Mouse (Mus musculus) testis, postnatal 10 days (tissue): Measurements from ENCODE around the gene Gmfg.

ENCODE experiments used
- DNase-seq: peaks from one replicate; pipeline ENCODE4 v3.0.0; 2021; ENCODE audit warnings: low spot score

Gene Gmfg

DNA sequence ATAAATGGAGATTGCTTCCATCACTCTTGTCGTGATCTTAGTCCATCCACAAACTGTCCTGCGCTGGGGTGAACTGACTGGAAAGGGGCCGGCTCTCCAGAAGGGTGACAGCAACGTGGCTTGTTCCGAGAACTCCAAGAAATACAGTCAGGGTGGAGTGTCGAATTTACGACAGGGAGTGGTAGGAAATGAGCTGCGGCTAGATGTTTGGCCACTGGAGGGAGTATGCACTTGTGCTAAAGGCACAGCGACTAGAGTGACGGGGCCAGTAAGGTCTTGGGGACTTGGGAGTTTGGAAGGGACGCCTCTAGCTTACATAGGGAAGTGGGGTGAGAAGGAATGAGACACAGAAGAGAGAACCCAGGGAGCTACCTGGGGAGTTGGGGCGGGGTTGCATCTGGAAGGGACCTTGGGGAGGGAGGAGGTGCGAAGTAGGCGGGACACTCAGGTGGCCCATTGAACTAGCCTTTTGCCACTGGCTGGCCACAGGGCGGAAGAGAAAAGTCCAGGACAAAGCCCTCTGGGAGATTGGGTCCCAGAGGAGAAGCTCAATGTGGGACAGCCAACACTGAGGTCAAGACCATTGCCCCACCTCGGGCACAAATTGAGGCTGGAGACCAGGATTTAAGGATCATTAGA, at the start of gene Gmfg:
Gene Gmfg, plus strand, starts transcription at position 516 of the 639 bp plus-strand sequence.
- peak; percentile 77 for DNase-seq

DNA sequence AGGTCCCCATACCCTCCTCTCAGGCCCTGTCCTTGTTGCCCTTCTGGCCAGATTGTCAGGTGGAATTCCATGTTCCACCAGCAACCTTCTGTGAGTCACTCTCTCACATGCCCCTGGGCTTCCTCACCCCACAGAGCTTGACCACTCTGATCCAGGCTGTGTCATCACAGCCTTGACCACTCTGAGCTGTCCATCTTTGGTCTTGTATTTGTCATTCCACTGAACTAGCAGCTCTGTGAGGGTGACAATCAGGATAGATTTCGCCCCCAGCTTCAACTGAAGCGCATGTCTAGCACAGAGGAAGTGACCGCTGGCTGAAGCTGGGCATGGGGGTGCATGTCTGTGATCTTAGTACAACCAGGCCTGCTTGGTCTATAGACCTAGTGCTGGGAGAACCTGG, 46.9 kb upstream of the Gmfg start:
- no peak for DNase-seq

DNA sequence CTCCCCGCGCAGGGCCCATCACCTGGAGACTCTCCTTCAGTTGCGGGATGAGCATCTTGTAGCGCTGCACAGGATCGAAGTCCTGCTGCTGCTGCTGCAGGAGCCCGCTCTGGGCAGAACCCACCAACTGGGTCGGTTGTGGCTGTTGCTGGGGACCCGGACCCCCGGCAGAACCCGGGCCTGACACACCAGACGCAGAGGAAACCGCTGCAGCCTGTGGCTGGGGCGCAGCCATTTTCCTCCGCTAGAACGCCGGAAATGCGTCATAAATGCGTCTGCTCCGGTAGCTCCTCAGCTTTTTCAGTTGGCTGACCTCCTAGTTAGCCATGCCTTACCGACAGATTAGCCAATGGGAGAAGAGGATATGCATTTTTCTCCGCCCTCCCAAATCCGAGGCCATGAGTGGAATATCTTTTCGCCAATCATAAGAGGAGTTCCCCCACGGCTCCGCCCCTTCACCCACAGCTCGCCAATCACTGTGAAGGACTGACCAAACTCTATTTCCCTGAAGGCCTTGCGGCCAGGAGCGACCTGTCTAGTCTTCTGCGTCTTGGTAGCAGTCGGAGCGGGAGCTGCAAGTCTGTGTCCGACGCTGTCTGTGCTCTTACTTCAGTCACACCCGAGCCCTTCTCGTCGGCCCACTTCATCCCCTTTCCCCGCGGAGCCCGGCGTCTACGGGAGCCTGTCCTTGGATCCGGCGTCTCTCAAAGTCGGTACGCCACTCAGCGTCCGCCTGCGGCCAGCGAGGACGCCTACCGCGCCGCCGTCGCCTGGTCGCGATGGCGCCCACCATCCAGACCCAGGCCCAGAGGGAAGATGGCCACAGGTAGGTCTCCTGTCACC, 44.6 kb upstream of the Gmfg start, which contains the start of the genes Med29 and Paf1:
Gene Med29, minus strand, starts transcription at position 280 of the 843 bp plus-strand sequence.
Gene Paf1, plus strand, starts transcription at position 523 of the 843 bp plus-strand sequence.
- DNase-seq: peak; percentile 95

DNA sequence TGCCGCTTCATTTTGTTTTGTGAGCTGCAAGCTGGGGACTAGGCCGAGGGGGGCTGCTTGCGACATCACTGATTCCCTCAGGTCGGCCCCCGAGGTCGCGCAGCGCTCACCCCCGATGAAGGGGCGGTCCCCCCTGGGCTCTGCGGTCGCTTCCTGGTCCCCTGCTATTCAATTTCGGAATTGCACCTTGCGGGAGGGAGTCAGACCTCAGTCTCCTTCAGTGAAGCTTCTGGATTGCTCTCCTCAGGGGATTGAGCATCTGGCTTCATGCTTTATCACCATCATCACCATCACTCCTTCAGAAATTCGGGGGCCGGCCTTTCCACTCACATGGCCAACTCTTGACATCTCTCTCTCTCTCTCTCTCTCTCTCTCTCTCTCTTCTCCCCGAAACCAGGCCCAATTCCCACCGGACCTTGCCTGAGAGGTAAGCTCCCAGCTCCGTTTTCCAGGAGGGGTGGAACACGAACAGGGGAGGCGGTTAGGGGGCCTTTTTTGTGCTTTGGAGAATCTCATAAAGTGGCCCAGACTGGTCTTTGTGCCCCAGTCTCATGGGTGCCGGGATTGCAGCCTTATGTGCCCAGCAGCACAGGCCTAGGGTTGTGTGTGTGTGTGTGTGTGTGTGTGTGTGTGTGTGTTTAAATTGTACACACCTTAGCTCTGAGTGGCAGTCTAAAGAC, 43.8 kb upstream of the Gmfg start:
- DNase-seq: no peak

DNA sequence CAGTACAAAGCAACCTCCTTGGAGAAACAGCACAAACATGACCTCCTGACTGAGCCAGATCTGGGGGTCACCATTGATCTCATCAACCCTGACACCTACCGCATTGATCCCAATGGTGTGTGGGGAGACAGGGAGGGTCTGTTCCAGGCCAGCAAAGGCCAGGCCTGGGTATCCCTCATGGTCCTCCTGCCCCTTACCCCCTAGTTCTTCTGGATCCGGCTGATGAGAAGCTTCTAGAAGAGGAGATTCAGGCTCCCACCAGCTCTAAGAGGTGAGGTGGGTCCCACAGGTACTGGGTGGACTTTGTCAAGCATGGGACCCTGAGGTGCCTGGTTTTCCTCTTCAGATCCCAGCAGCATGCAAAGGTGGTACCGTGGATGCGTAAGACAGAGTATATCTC, 41.8 kb upstream of the Gmfg start:
- DNase-seq: no peak

DNA sequence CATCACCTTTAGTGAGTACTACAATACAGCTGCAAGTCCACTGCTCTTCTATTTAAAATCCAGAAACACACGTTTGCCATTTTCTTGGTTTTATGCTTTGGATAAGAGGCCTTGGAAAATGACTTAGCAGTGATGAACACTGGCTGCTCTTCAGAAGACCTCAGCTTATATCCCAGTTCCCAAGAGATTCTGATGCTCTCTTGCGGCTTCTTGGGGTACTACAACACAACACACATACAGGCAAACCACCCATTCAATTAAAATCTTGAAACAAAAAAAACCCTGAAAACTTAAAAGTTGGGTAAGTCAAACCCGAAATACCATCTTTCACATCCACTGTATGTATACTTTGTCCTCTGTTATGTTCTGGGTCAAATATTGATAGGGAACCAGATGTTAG, 39.2 kb upstream of the Gmfg start:
- DNase-seq: peak; percentile 65

DNA sequence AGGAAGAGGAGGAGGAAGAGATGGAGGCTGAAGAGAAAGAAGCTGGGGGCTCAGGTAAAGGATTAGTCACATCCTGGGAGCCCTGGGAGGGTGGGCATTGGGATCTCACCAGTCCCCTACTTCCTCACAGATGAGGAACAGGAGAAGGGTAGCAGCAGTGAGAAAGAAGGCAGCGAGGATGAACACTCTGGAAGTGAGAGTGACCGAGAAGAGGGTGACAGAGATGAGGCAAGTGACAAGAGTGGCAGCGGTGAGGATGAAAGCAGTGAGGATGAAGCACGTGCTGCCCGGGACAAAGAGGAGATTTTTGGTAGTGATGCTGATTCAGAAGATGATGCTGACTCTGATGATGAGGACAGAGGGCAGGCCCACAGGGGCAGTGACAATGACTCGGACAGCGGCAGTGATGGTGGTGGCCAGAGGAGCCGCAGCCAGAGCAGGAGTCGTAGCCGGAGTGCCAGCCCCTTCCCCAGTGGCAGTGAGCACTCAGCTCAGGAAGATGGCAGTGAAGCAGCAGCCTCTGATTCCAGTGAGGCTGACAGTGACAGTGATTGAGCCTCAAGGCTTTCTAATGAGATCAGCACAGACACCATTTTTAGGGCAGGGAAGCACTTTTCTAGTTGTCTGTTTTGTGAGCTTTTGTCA, 38.4 kb upstream of the Gmfg start:
- no peak for DNase-seq

DNA sequence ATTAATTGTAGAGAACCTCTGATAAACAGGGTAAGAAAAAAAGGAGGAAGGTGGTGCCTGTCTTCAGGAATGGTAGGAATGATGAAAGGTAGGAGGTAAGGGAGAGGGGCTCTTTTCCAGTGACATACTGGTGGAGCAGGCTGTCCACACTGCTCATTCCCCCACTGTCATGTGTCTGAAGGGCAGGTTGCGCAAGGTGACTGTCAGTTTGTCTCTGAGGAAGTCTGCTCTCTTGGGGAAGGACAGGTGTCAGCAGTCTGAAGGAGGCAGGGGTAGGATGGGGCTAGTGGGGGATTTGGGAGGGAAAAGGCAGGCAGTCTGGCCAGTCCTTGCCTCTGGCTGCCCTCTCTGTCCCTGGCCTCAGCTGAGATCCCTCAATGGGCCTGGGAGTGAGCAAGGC, 36.2 kb upstream of the Gmfg start:
- no peak for DNase-seq

DNA sequence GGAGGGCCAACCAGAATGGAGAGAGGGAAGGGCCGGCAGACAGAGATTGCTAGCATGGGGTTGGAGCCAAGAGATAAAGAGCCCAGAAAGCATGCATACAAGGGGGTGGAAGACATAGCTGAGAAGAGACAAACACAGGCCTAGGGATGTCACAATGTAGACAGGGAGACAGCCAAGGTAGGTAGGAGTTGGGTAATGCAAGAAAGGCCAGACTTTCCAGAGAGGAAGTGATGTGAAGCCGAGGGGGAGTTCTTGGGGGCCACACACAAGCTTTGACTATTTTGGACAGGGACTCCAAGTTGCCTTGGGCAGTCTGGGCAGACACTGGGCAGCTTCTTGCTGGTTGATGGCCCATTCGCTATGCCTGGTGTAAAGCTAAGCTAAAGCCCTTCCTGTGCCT, 35.3 kb upstream of the Gmfg start:
- no peak for DNase-seq

DNA sequence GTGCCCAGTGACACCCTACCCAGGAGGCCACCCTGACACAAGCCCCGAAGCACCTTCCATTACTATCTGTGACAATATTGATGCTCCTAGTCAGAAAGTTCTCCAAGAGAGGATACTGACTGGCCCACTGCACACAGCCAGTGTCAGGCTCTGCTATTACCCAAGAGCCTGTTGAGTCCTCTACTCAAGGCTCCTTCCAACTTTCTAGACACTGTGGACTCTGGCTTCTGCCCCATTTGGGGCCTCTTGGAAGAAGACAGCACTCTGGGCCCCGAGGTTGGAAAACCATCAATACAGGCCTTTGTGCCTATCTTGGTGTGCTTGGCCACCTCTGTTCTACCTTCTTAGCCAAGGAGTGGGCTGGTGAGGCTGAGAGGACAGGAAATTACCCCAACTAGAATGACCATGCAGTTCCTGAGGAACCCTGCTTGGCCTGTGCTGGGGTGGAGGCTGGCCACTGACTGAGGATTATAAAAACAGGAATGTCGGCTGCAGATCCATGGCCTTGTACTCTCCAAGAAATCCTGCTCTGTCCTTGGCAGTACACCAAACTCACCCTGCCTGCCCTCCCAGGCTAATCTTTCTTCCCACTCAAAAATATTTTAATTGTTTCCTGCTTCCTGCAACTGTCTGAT, 26.3 kb upstream of the Gmfg start:
- peak; percentile 77 for DNase-seq

DNA sequence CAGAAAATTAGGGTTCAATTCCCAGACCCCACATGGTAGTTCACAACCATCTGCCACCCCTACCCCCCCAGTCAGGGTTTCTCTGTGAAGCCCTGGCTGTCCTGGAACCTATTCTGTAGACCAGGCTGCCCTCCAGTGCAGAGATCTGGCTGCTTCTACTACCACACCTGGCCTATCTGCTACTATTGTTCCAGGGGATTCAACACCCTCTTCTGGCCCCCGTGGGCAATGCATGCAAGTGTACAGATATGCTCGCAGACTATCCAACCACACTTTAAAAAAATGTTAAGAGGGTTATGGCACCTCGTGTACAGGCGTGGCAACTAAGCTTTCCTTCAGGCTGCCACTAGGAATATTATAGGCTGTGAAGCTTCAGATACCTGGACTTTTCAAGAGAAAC, 24.4 kb upstream of the Gmfg start:
- peak; percentile 44 for DNase-seq

DNA sequence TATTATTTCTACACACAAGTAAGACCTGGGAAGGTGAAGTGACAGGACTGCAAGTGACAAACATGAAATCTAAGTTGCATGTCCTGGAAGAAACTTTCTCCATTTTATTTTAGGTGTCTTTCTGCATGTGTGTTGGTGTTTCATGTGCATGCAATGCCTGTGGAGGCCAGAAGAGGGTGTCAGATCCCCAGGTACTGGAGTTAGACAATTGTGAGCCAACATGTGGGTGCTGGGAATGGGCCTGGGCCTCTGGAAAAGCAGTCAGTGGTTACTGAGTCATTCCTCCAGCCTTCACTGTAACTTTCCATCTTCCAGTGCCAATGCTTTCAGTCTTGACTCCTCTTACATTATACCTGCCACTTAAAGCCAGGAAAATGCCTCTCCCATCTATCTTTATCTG, 19.9 kb upstream of the Gmfg start:
- DNase-seq: no peak

DNA sequence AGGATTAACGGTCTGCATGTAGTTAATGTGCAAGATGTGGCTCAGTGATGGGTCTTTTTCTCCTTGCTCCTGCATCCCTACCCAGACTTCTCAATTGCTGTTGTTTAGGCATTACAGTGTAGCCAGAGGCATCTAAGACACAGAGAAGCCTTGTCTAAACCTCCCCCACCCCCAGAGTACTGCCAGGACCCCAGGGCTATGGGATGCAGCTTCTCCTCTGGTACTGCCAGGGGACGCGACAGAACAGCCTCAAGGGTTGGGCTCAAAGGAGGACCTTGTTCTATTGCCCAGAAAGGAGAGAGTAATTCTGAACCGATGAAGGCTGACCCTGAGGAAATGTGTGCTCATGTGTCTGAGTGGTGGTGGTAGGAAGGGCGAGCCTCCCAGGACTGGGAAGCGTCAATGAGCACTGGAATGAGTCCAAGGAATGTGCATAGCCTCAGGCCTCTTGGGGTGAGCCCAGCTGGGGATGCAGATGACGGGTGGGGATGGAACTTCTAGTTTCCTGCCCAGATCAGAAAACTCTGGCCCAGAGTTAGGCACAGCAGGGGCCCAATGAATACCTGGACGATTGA, 19.1 kb upstream of the Gmfg start:
- peak; percentile 57 for DNase-seq

DNA sequence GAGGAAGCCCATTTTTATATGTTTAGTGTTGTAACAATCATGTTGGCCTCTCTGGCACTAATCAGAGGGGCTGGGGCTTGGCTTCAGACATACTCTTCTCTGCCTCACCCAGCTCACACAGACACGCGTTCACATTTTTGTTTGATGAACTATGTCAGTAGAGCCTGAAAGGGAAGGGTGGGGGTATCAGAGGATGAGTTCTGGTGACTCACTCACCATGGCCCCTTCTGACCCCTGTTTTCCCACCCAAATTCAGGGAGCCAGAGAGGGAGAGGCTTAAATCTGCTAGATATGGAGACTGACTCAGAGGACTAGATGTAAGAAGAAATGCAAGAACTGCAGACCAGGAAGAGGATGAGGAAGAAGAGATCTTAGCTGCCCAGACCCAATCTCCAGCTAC, 17.8 kb upstream of the Gmfg start:
- DNase-seq: no peak

DNA sequence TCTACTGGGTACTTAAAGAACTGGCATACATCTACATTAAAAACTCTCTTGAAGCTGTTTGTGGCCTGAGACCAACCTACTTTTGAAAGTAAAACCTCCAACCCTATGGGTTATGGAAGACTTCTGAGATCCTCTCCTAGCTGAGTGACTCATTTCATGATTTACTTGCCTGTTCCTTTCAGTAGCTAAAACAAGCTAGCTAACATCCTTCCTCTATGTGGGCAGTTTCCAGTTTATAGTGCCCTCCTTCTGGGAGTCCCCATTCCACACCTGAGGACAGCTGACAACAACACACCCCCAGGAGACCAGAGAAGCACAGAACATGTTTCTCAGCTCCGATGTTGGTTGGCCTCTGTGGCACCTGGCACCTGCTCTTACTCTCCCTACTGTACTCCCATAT, 14.2 kb upstream of the Gmfg start:
- no peak for DNase-seq

DNA sequence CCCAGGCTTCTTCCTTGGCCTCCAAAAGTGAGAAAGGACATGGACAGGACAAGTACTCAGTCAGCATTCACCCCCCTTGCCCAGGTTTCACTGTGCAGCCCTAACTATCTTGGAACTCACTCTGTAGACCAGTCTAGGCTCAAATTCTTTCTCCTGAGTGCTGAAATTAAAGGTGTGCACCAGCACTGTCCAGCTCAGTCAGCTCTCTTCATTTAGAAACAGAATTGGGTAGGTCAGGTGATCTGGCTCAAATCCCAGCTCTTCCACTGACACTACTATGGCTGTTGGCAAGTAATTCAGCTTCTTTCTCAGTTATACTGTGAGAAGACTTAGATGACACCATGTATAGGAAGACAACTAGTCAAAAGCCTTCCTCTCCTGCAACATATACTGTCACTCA, 9.5 kb upstream of the Gmfg start:
- DNase-seq: no peak

DNA sequence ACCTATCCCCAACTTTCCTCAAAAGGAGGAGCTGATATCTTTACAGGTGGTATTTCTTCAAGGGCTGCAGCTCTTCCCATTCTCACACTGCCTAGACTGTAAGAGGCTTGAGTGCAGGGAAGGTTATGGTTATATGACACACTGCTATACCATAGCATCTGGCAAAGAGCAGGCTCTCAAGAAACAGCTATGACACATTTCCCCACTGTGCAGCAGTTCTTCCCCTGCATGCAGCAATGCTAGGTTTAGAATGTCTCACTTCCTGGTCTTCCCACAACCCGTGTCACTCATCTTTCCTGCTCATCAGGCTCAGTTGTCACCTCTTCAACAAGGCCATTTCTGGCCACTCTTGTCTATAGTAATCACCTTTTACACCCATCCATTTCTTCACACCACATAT, 6.7 kb upstream of the Gmfg start:
- no peak for DNase-seq

DNA sequence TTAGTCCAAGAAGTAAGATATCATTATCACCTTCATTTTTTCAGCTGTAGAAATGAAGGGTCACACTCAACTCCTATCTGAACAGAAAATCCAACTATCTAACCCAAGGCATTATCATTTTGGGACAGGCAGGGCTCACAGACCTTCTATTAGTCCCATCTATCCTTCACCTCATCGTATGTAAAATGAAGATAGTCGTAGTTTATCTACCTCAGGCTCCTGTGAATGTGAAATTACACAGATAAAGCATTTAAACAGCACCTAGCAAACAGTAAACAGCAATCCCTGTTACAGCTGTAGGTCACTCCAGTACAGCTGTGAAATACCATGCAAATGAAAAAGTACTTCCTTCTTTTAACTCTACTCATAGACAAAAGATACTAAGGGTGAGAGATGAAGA, 5.0 kb upstream of the Gmfg start:
- no peak for DNase-seq

DNA sequence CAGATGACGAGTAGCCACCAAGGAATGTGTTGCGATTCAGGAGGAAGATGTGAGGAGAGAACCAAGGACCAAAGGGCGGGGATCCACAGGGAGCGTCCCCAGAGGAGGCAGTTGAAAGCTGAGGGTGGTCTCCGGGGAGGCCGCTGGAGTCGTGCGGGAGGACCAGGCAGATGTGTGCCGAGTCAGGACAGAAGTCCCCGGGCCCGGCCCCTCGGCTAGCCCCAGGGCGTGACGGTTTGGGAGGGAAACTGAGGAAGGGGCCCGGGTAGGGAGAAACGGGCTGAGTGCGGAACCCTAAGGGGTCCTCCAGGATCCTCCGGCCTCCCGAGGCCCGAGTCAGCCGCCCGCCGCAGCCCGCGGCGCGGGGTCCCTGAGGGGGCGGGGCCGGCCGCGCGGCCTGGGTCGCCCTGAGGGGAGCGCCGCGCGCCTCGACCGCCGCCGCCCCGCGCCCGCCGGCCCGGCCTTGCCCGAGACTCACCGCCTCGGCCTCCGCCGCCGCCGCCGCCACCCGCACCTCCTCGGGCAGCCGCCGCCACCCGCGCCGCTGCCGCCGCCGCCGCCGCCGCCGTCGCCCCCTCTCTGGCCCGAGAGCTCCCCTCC, 1.5 kb upstream of the Gmfg start:
- peak; percentile 68 for DNase-seq

DNA sequence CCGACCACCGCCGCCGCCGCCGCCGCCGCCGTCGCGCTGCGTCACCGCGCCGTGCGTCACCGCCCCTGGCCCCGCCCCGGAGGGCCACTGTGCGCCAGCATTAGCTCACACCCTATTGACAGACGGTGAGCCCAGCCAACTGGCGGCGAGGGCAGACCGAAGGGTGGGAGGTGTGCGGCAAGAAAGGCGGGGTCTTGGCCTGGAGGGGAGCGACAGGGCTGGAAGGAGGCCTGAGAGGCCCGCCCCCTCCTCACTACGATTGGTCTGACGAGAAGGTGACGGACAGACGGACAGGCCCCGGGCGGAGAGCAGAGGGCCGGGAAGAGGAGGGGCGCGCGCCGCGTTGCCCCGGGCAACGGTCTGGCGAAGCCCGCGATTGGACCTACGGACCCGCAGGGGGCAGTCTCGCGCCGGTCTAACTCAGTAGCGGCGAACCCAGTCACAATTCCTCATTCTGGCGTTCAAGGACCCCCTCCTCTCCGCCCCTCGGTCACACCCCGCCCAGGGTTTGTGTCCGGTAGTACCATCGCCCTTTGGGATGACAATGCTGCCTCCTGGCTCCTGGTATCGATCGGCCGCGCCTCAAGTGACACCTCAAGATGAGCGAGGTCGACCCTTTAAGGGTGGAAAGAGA, 859 bp upstream of the Gmfg start:
- DNase-seq: peak; percentile 100

DNA sequence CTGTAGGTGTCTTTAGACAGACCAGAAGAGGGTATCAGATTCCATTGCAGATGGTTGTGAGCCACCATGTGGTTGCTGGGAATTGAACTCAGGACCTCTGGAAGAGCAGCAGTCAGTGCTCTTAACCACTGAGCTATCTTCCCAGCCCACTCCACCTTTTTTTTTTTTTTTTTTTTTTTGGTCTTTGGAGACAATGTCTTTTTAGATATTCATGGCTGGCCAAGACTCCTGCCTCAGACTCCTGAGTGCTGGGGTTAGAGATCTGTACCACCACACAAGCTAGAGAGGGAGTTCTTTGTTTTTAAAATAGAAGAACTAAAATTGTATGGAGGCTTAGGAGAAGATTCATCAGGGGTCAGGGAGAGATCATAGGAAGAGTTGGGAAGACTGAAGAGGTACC, 717 bp downstream of the Gmfg start:
- DNase-seq: no peak
